Mouse (Mus musculus) liver, embryonic 14.5 days (tissue): Measurements from ENCODE around the gene Nr5a2. TPM values are rescaled to one million over a fixed set of nuclear protein-coding genes. Genes with fewer than 3 reads are reported as not detected.
A peak's percentile ranks its signal among the peaks of the same experiment; 100 is the strongest.

ENCODE experiments used
- ATAC-seq: fragments of 200-750 bp; cut with Nextera tagmentation; 2 replicates; pipeline ENCODE4 v1.8.0; 2017; ENCODE audit warnings: moderate number of reproducible peaks, mild to moderate bottlenecking, moderate library complexity; ENCODE audit not compliant: insufficient read depth
- DNase-seq, 3 experiments: peaks; one replicate each; pipeline ENCODE4 v3.0.0-alpha.2; 2012 to 2013; ENCODE audit warnings: low read depth in 3 of 3, low spot score in 3 of 3
- H3K27ac ChIP-seq: fragments of 300-500 bp; sonication (generic); 2 replicates; pipeline ENCODE4 v1.5.1; 2014; ENCODE audit warnings: moderate library complexity, mild to moderate bottlenecking, control low read depth, inconsistent platforms
- H3K27me3 ChIP-seq: fragments of 300-500 bp; sonication (generic); 2 replicates; pipeline ENCODE4 v1.6.1; 2014; ENCODE audit warnings: mild to moderate bottlenecking, low read length, moderate library complexity; ENCODE audit not compliant: control insufficient read depth, insufficient read depth
- H3K36me3 ChIP-seq: fragments of 300-500 bp; sonication (generic); replicated peaks from 2 replicates; pipeline ENCODE4 v1.6.1; 2014; ENCODE audit warnings: low read depth; ENCODE audit not compliant: control insufficient read depth, insufficient read depth
- H3K4me1 ChIP-seq, 2 experiments: fragments of 200-500 bp in 1 of 2; fragments of 300-500 bp in 1 of 2; sonication (generic) in 1 of 2; replicated peaks; 2 replicates each; pipeline ENCODE4 v1.6.1; 2012 to 2014; ENCODE audit warnings: antibody characterized with exemption in 1 of 2, inconsistent platforms in 1 of 2, low read length in 1 of 2; ENCODE audit not compliant: control insufficient read depth in 2 of 2, insufficient read depth in 2 of 2
- H3K4me2 ChIP-seq: fragments of 300-500 bp; sonication (generic); 2 replicates; pipeline ENCODE4 v1.6.1; 2014; ENCODE audit warnings: low read depth, mild to moderate bottlenecking, control low read depth, moderate library complexity
- H3K4me3 ChIP-seq, 2 experiments: fragments of 200-500 bp in 1 of 2; fragments of 300-500 bp in 1 of 2; sonication (generic) in 1 of 2; 2 replicates each; pipeline ENCODE4 v1.5.1; 2012 to 2014; ENCODE audit warnings: low read depth in 2 of 2, low read length in 2 of 2, mild to moderate bottlenecking in 2 of 2, control low read depth in 1 of 2, inconsistent platforms in 1 of 2, moderate library complexity in 1 of 2; ENCODE audit not compliant: insufficient read depth in 1 of 2
- H3K9ac ChIP-seq: fragments of 300-500 bp; sonication (generic); replicated peaks from 2 replicates; pipeline ENCODE4 v1.6.1; 2014; ENCODE audit warnings: mild to moderate bottlenecking, control low read depth, moderate library complexity
- H3K9me3 ChIP-seq: fragments of 300-500 bp; sonication (generic); 2 replicates; pipeline ENCODE4 v1.6.1; 2016; ENCODE audit warnings: low read length, mixed read lengths; ENCODE audit not compliant: control insufficient read depth
- CTCF ChIP-seq: IDR thresholded peaks from 2 replicates; pipeline ENCODE4 v1.5.1; 2016; ENCODE audit warnings: antibody characterized with exemption, low read depth, control low read depth
- EP300 ChIP-seq: IDR thresholded peaks from 2 replicates; pipeline ENCODE4 v1.6.1; 2016; ENCODE audit warnings: antibody characterized with exemption, low read depth
- WGBS: fragments of 180-500 bp; shearing (Covaris S2); extraction: QIAGEN DNeasy Blood & Tissue Kit; methylation state at CpG from one replicate; pipeline ENCODE4 v1.1.7; 2014; ENCODE audit not compliant: insufficient replicate concordance; 5-methylcytosine and 5-hydroxymethylcytosine counted together
- polyA plus RNA-seq, 2 experiments: library from polyadenylated mRNA; depleted of rRNA in 1 of 2; stranded (reverse) in 1 of 2; unstranded in 1 of 2; fragments of >200 nt; fragmentation: Nextera tagmentation in 1 of 2; extraction: Ambion mirVana in 1 of 2; gene quantifications; 2 replicates each; pipeline versions ENCODE4 v1.2.1 to v1.2.3; 2012 to 2014

Nr5a2 gene
- polyA plus RNA-seq, 2 experiments = 1.4 to 2.8 TPM

DNA sequence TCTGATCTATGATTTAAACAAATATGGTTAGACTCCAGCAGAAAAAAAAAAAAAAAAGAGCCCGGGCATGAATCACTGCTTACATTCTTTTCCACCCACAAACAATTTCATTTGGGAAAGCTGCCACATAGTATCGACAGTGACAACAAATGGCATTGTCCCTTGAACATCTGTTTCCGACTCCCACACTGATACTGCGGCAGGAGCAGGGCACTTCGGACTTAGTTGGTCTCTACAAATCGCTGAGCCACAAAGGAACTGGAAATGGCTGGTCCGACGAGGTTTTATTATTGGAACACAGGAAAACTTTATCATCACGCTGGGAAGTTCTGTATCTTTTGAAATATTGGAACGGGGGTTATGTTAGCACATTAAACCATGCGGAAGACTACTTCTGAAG is 44.8 kb downstream of the Nr5a2 start:
- no peak overlapping the region for H3K4me2 ChIP-seq
- no peaks in the 10 kb centered on the region; a peak in 1 of 4 replicates for H3K4me1 ChIP-seq
- ATAC-seq = 0 out of 2 replicates have a peak, but pooled peaks have one; percentile 15
- H3K4me3 ChIP-seq = no peak overlapping the region
- H3K9me3 ChIP-seq = no peaks in the 10 kb centered on the region
- no peaks in the 10 kb centered on the region; the same call in 1 of the 2 replicates for H3K27me3 ChIP-seq
- no peaks in the 10 kb centered on the region for H3K36me3 ChIP-seq
- H3K9ac ChIP-seq = no peak overlapping the region
- DNase-seq = no peak
- no peak overlapping the region for H3K27ac ChIP-seq
- 17% methylated on average over 11 of the region's 11 CpGs for WGBS
- TF ChIP-seq EP300 = no peak
- no peak for TF ChIP-seq CTCF

DNA sequence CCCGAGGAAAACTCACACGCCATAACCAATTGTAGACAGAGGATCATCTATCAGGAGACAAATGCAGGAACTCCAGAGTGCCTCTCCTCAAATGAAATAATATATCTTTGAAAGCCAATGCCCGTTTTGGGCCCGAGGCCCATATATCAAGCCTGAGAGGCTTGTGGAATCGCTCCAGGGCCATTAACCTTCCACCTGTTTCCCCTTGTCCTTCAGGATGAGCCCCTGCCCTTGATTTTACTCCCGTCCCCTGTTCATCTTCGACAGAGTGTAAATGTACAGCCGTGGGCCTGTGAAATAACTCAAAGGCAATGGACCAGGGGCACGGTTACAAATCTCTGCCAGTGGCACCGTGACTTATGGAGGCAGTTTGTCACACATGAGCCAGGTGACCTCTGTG is 48.3 kb downstream of the Nr5a2 start:
- Histone ChIP-seq H3K27me3 (no peaks in the 10 kb centered on the region; the same call in 1 of the 2 replicates), H3K9ac (no peak overlapping the region), H3K4me1 (no peaks in the 10 kb centered on the region; a peak in 1 of 4 replicates), H3K36me3 (no peaks in the 10 kb centered on the region), H3K9me3 (no peaks in the 10 kb centered on the region), H3K4me3 (no peak overlapping the region), H3K4me2 (no peak overlapping the region), H3K27ac (no peak overlapping the region)
- no peak for TF ChIP-seq CTCF
- no peak for TF ChIP-seq EP300
- ATAC-seq = no peak
- 76% methylated on average over 10 of the region's 10 CpGs for WGBS
- DNase-seq = no peak

DNA sequence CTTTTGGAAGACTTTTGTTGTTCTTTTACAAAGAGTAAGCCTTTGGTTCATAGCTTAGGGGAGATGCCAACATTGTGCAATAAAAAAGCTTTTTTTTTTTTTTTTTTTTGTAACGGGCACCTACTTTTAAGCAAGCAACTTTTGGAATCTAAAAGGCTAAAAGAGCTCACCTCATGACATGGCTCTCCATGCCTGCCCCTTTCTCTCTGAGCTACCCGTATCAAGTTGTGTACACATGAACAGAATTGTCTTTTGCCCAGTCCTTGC is 48.7 kb downstream of the Nr5a2 start:
- Histone ChIP-seq H3K4me3 (no peak overlapping the region), H3K36me3 (no peaks in the 10 kb centered on the region), H3K27ac (no peak overlapping the region), H3K4me1 (no peaks in the 10 kb centered on the region), H3K9me3 (no peaks in the 10 kb centered on the region), H3K9ac (no peak overlapping the region), H3K4me2 (no peak overlapping the region), H3K27me3 (no peaks in the 10 kb centered on the region; the same call in 1 of the 2 replicates)
- ATAC-seq (no peak), DNase-seq (no peak)
- 59% methylated on average over 2 of the region's 2 CpGs for WGBS
- TF ChIP-seq EP300 = no peak
- no peak for TF ChIP-seq CTCF

DNA sequence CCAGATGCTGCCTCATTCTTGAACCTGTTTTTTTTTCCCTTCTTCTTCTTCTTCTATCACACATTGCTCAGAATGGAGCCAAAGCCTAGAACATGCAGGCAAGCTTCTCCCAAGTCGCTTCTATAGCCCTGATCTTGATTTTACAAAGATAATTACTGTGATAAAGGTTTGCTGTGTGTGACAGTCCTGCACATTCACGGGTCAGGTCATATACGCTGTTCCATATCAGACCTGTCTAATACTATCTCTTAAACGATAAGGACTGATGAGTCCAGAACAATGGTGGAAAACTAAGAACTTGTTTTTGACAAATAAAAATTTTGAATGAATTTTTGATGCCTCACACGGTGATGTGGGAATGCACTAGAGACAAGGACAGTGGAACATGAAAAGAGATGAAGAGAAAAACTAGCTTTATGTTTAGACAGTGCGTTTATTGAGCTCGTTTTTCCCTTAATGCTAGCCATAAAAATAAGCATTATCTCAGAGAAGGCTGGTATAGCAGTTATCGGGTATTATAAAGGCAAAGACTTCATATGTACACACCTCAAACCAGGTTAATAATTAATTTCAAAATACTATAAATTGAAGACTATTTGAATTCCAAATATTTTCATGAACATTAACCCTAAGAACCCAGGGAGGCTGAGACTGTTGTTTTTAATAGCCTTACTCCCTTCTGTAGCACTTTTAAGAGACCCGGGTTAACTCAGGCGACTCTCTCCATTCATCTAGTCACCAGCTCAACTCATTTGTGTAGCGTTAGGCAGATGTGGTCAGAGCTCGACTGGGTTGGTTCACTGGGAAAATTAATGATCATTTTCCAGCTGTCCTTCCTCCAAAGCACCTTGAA is 49.3 kb downstream of the Nr5a2 start:
- Histone ChIP-seq H3K4me3 (no peak overlapping the region), H3K4me2 (no peak overlapping the region), H3K4me1 (no peaks in the 10 kb centered on the region), H3K9me3 (no peaks in the 10 kb centered on the region), H3K27ac (no peak overlapping the region), H3K27me3 (no peaks in the 10 kb centered on the region; the same call in 1 of the 2 replicates), H3K9ac (no peak overlapping the region), H3K36me3 (no peaks in the 10 kb centered on the region)
- no peak for ATAC-seq
- 60% methylated on average over 12 of the region's 12 CpGs for WGBS
- DNase-seq = no peak
- TF ChIP-seq EP300 (no peak), CTCF (no peak)

DNA sequence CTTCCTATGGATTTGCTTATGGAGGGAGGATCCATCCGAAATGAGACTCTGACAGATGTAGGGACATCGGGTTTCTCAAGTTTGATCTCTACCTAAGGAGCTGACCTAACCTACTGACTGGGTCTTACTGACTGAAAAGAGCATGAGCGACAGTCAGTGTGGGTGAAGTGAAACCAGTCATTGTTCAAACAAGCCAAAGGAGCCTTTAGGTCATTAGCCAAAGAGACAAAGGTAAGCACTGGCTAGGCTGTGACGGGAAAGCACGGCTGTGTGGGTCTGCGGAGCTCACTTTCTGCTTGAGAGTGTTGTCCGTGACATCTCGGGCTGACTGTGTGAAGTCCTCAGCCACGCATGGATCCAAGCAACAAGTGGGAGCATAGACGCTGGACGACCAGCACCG is 50.1 kb downstream of the Nr5a2 start:
- H3K36me3 ChIP-seq = no peaks in the 10 kb centered on the region
- no peak overlapping the region for H3K4me2 ChIP-seq
- H3K27ac ChIP-seq = no peak overlapping the region
- no peak for TF ChIP-seq CTCF
- no peak for TF ChIP-seq EP300
- no peaks in the 10 kb centered on the region; the same call in 1 of the 2 replicates for H3K27me3 ChIP-seq
- H3K4me1 ChIP-seq = no peaks in the 10 kb centered on the region
- ATAC-seq = no peak
- no peak overlapping the region for H3K9ac ChIP-seq
- 68% methylated on average over 12 of the region's 12 CpGs for WGBS
- no peak overlapping the region for H3K4me3 ChIP-seq
- no peaks in the 10 kb centered on the region for H3K9me3 ChIP-seq
- no peak for DNase-seq
